Mouse (Mus musculus) myocyte (in vitro differentiated cells): ENCODE measurements around the gene Rxra.

ENCODE experiments used
- POLR2A ChIP-seq: IDR thresholded peaks from one replicate; pipeline ENCODE4 v1.6.1; 2011; ENCODE audit warnings: low read depth, mild to moderate bottlenecking, control low read depth, moderate library complexity; ENCODE audit not compliant: insufficient read length
- TCF3 ChIP-seq: IDR thresholded peaks from one replicate; pipeline ENCODE4 v1.6.1; 2011; ENCODE audit warnings: low read depth, control low read depth; ENCODE audit not compliant: insufficient read length

GRCm38 (mm10) chr2:27751135-27751519, 74.9 kb downstream of the Rxra start:
- no peak for TF ChIP-seq TCF3
- no peak for TF ChIP-seq POLR2A
